Mouse (Mus musculus): ENCODE data around the gene D930020B18Rik. TPM values are rescaled to one million over a fixed set of nuclear protein-coding genes. Genes with fewer than 3 reads are reported as not detected.

Gene D930020B18Rik
- total RNA-seq, 2 experiments from 2014 or later, result 0.27 to 0.47 TPM

GRCm38 (mm10) chr10:121689591-121690314, 48.4 kb downstream of the D930020B18Rik start:
- intact Hi-C loops (cut with DNase I), result loop anchor here (5.0 kb wide), 1 partner anchor 47 kb away; the partner anchor contains the start of gene D930020B18Rik
- peak; percentile 61 to 69 for DNase-seq (ENCODE audit: low spot score in 2 of 2)

DNA sequence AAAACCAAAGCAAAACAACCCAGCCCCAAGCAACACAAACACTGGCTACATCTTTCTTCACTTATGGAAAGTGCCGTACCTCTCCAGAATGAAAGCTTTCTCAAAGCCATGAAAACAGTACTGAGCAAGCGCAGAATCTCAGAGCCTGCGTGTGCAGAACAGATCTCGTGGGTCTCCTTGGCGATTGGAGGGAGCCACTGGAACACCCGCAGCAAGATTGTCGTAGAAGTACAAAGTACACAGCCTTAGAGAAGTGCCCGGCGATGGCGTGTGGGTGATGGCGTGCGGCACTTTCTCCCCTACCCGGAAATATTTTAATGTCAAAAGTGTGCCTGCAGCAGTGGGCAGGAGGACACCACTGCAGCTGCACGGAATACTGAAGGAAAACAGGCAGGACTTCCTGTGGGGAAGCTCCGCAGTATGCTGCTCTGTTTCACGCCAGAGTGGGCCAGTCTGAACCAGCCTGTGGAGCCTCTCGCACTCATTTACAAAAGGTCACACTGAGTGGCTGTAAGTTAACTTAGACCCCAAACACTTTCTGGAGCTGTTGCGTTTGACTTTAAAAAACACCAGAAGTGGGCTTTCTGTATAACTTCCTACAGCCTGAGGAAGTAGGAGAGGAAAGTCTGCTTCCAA, 51.7 kb downstream of the D930020B18Rik start:
- no peak for DNase-seq (ENCODE audit: low spot score in 2 of 2)
- intact Hi-C loops (cut with DNase I), result no loop called here

GRCm38 (mm10) chr10:121694567-121694966, 53.2 kb downstream of the D930020B18Rik start:
- intact Hi-C loops (cut with DNase I), result no loop called here
- DNase-seq (ENCODE audit: low spot score in 2 of 2), result no peak

- DNase-seq (ENCODE audit: low spot score in 2 of 2), result peak in 1 of 2 experiments; percentile 20
- intact Hi-C loops (cut with DNase I), result loop anchor here (5.0 kb wide), 1 partner anchor 351 kb away; no protein-coding TSS in a partner anchor
These were observed 60.2 kb downstream of the D930020B18Rik start for GRCm38 (mm10) chr10:121701296-121702248.

- intact Hi-C loops (cut with DNase I), result loop anchor here (5.0 kb wide), 1 partner anchor 349 kb away; no protein-coding TSS in a partner anchor
- DNase-seq (ENCODE audit: low spot score in 2 of 2), result no peak
These were observed 62.2 kb downstream of the D930020B18Rik start for GRCm38 (mm10) chr10:121703619-121704018.

- DNase-seq (ENCODE audit: low spot score in 2 of 2), result no peak
- intact Hi-C loops (cut with DNase I), result loop anchor here (5.0 kb wide), 1 partner anchor 347 kb away; no protein-coding TSS in a partner anchor
These were observed 63.5 kb downstream of the D930020B18Rik start for GRCm38 (mm10) chr10:121704871-121705270.

DNA sequence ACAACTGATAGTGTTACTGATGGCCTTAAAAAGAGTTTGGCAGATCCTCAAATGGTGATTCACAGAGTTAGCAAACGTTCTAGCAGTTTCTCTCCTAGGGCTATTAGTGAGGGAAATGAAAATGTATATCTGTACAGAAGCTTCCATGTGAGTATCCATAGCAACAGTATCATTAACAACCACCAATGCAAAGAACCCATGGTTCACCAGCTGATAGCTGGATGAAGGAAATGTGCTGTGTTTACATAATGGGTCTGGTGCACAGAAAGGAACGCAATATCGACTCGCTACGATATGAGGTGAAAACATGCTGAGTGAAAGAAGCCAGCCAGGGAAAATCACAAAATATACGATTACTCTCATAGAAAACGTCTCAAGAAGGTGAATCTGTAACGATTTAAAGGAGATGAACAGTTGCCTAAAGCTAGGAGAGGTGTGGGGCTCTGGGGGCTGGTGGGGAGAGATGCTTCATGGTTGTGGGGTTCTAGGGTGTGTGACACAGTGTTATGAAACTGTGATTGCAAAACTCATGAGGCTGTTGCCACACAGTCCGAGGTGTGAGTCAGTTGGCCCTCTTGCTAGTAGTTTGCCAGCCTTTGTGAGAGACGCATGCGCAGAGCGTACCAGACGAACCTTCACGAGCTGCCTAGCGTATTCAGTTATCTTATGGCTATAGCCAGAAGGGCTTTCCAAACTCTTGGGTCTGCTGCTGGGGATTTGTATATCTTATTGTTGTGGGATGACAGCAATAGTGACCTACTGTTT, 64.2 kb downstream of the D930020B18Rik start:
- intact Hi-C loops (cut with DNase I), result no loop called here
- DNase-seq (ENCODE audit: low spot score in 2 of 2), result no peak

DNA sequence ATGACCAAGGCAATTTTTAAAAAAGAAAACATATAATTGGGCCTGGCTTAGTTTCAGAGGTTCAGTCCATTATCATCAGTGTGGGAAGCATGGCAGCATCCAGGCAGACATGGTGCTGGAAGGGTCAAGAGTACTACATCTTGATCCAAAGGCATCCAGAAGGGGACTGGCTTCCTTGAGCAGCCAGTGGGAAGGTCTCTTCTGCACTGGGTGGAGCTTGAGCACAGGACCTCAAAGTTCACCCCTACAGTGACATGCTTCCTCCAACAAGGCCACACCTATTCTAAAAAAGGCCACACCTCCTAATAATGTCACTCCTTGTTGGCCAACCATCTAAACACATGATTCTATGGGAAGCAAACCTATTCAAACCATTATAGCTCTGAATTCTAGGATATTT, 75.5 kb downstream of the D930020B18Rik start:
- DNase-seq (ENCODE audit: low spot score in 2 of 2), result no peak
- intact Hi-C loops (cut with DNase I), result no loop called here

- intact Hi-C loops (cut with DNase I), result no loop called here
- no peak for DNase-seq (ENCODE audit: low spot score in 2 of 2)
These were observed 77.7 kb downstream of the D930020B18Rik start for GRCm38 (mm10) chr10:121718896-121719585.

- no peak for DNase-seq (ENCODE audit: low spot score in 2 of 2)
- intact Hi-C loops (cut with DNase I), result no loop called here
These were observed 79.3 kb downstream of the D930020B18Rik start for GRCm38 (mm10) chr10:121720701-121721100.

DNA sequence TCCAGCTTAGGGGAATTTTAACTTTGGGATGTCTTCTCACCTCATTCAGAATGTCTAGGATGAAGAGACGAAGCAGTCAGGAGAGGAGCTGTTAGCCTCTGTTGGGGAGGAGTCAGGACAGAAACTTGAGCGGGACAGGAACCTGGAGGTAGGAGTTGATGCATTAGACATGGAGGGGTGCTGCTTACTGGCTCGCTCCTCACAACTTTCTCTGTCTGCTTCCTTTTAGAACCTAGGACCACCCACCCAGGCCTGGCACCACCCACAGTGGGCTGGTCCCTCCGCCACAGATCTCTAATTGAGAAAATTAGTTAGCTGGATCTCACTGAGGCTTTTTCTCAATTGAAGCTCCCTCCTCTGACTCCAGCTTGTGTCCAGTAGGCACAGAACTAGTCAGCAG, 85.1 kb downstream of the D930020B18Rik start:
- no peak for DNase-seq (ENCODE audit: low spot score in 2 of 2)
- intact Hi-C loops (cut with DNase I), result no loop called here

- intact Hi-C loops (cut with DNase I), result no loop called here
These were observed 85.8 kb downstream of the D930020B18Rik start for GRCm38 (mm10) chr10:121727151-121727550.

GRCm38 (mm10) chr10:121728226-121728625, 86.8 kb downstream of the D930020B18Rik start:
- intact Hi-C loops (cut with DNase I), result no loop called here
- DNase-seq (ENCODE audit: low spot score in 2 of 2), result no peak

More at GRCm38 (mm10) chr10:121727151-121727550, 85.8 kb downstream of the D930020B18Rik start:
- DNase-seq (ENCODE audit: low spot score in 2 of 2), result no peak

- DNase-seq (ENCODE audit: low spot score in 2 of 2), result no peak
- intact Hi-C loops (cut with DNase I), result no loop called here
These were observed 89.8 kb downstream of the D930020B18Rik start for GRCm38 (mm10) chr10:121731048-121731725.

DNA sequence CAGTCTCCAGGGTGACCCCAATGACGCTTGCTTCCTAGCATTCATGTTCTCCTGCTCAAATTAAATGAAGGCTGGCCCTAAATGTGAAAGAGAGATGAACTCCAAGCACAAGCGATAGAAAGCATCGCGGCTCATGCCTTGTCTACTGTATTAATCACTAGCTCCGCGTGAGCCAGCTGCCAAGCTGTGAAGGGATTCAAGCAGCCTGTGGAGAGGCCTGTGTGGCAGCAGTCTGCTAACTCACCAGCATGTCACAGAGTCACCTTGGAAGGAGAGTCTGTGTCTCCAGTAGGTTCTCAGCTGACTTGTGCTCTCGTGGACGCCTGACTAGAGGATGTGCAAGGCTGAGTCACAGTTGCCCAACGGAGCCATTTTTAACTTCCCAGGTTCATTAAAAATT, 91.2 kb downstream of the D930020B18Rik start:
- intact Hi-C loops (cut with DNase I), result no loop called here
- DNase-seq (ENCODE audit: low spot score in 2 of 2), result no peak

DNA sequence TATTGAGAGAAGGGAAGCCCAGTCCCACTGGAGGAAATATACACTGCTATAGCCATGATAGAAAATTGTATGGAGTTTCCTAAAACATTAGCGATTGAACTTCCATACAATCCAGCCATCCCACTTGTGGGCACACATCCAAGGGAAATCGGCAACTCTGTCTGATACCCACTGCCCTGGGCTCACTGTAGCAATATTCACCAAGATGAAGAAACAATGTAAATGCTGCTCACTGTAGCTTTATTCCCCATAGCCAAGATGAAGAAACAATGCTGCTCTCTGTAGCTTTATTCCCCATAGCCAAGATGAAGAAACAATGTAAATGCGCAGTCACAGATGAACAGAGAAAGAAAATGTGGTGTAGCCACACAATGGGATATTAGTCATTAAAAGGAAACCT, 95.9 kb downstream of the D930020B18Rik start:
- no peak for DNase-seq (ENCODE audit: low spot score in 2 of 2)
- intact Hi-C loops (cut with DNase I), result no loop called here

DNA sequence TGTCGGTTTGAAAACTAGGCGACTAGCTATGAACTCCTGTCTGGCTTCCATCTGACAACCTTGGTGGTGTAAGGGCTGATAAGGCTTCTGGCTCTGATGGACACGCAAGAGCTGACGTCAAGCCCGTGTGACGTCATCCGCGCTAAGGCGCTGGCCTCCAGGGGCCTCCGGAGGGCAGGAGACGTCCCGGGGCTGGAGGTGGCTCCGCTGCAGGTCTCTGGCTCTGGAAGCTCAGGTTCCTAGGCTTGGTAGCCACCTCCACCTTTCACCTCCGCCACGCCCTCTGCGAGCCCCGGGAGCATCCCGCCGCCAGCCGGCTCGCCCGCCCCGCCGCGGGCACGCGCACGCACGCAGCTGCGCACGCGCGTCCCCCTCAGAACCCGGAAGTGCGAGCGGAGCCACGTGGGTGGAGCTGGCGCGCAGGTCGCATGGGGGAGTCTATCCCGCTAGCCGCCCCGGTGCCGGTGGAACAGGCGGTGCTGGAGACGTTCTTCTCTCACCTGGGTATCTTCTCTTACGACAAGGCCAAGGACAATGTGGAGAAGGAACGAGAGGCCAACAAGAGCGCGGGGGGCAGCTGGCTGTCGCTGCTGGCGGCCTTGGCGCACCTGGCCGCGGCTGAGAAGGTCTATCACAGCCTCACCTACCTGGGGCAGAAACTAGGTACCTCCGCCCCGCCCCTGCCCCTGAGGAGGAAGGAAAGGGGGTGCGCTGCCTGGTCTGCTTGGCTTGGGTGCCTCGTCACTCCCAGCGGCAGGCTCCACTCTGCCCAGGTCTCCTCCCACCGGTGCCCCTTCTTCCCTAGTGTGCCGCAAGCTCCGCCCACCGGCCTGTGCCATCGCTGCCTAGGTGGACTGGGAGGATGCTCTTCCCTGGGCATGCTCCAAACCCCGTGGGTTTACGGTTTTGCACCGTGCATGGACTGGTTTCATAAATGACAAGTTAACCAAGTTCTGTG, 98.4 kb downstream of the D930020B18Rik start, which contains the start of gene BC048403:
Gene BC048403, plus strand, starts transcription at position 390 of the 958 bp plus-strand sequence.
- intact Hi-C loops (cut with DNase I), result no loop called here
- peak; percentile 85 to 90 for DNase-seq (ENCODE audit: low spot score in 2 of 2)

All from left cerebral cortex, postnatal 36 days (tissue).